Mouse (Mus musculus) hindbrain, embryonic 10.5 days (tissue): Measurements from ENCODE around the gene Slc2a9. TPM values are rescaled to one million over a fixed set of nuclear protein-coding genes. Genes with fewer than 3 reads are reported as not detected.

Experiments used
- DNase-seq: peaks from one replicate; pipeline ENCODE4 v3.0.0-alpha.2; 2017; ENCODE audit warnings: low spot score
- H3K27ac ChIP-seq: fragments of 300-500 bp; sonication (generic); 2 replicates; pipeline ENCODE4 v1.5.1; 2016; ENCODE audit warnings: mild to moderate bottlenecking, moderate library complexity
- H3K27me3 ChIP-seq: fragments of 300-500 bp; sonication (generic); 2 replicates; pipeline ENCODE4 v1.6.1; 2016; ENCODE audit warnings: mild to moderate bottlenecking; ENCODE audit not compliant: poor library complexity, insufficient read depth, severe bottlenecking
- H3K36me3 ChIP-seq: fragments of 300-500 bp; sonication (generic); 2 replicates; pipeline ENCODE4 v1.6.1; 2016; ENCODE audit warnings: mild to moderate bottlenecking, moderate library complexity
- H3K4me1 ChIP-seq: fragments of 300-500 bp; sonication (generic); replicated peaks from 2 replicates; pipeline ENCODE4 v1.6.1; 2016; ENCODE audit warnings: mild to moderate bottlenecking
- H3K4me3 ChIP-seq: fragments of 300-500 bp; sonication (generic); 2 replicates; pipeline ENCODE4 v1.5.1; 2016; ENCODE audit warnings: mild to moderate bottlenecking, moderate library complexity
- H3K9me3 ChIP-seq: fragments of 300-500 bp; sonication (generic); 2 replicates; pipeline ENCODE4 v1.6.1; 2016; ENCODE audit warnings: mild to moderate bottlenecking, moderate library complexity
- WGBS: fragments of 180-500 bp; shearing (Covaris S2); methylation state at CpG from one replicate; pipeline ENCODE4 v1.1.7; 2016; 5-methylcytosine and 5-hydroxymethylcytosine counted together
- polyA plus RNA-seq: library from polyadenylated mRNA; unstranded; fragments of >200 nt; fragmentation: Nextera tagmentation; extraction: Ambion mirVana; gene quantifications from 2 replicates; pipeline ENCODE4 v1.2.1, GENCODE M21; 2016

The Slc2a9 gene
- polyA plus RNA-seq, 1 experiment from 2014 or later, result 0.44 TPM

DNA sequence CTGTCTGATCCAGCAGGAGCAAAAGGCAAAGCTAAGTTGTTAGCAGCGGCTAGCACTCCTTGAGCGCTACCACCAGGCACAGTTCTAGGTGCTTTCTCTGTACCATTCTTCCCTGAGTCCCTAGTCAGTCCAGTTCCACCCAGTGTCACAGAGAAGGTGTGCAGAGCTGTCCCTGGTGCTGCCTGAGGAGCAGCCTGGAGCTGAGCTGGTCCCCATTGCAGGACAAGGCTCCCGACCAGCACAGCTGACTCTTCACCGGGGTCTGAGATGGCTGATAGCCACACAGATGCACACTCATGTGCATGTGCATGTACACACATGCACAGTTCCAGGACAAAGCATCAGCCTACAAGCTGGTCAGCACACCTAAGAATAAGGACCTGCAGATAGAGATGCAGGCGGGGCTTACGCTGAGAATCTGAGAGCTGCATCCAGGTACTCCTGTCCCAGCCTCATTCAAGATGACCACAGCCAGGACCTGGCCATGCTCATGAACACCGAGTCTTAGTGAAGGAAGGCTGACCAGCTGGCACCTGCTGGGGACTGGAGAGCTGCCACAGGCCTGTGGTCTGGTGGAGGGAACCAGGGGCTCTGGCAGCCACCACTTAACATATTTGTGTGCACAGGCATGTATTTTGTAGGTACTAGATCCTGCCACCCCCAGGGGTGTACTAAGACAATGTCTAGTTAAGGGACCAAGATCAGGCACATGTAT lies 25.1 kb downstream of the Slc2a9 start:
- Histone ChIP-seq H3K9me3 (no peaks in the 10 kb centered on the region), H3K4me1 (peaks cover 30% of the 10 kb centered on the region), H3K27ac (no peak overlapping the region), H3K36me3 (no peaks in the 10 kb centered on the region), H3K4me3 (no peak overlapping the region), H3K27me3 (peaks cover 14% of the 10 kb centered on the region)
- DNase-seq, result no peak
- 84% methylated on average over 7 of the region's 7 CpGs for WGBS

GRCm38 (mm10) chr5:38476861-38477565 lies 25.9 kb downstream of the Slc2a9 start:
- peaks cover 29% of the 10 kb centered on the region for H3K4me1 ChIP-seq
- H3K36me3 ChIP-seq, result no peaks in the 10 kb centered on the region
- H3K4me3 ChIP-seq, result no peak overlapping the region
- no peak for DNase-seq
- no peaks in the 10 kb centered on the region for H3K9me3 ChIP-seq
- WGBS, result 89% methylated on average over 25 of the region's 25 CpGs
- H3K27ac ChIP-seq, result no peak overlapping the region
- H3K27me3 ChIP-seq, result peaks cover 6% of the 10 kb centered on the region; the same call in 1 of the 2 replicates

- no peak for DNase-seq
- H3K4me3 ChIP-seq, result no peak overlapping the region
- H3K4me1 ChIP-seq, result no peaks in the 10 kb centered on the region
- no peaks in the 10 kb centered on the region for H3K27me3 ChIP-seq
- 83% methylated on average over 6 of the region's 6 CpGs for WGBS
- H3K27ac ChIP-seq, result no peak overlapping the region; the same call in 1 of the 2 replicates
- H3K36me3 ChIP-seq, result no peaks in the 10 kb centered on the region
- H3K9me3 ChIP-seq, result no peaks in the 10 kb centered on the region
Observed at GRCm38 (mm10) chr5:38470881-38471280, 32.1 kb downstream of the Slc2a9 start.

DNA sequence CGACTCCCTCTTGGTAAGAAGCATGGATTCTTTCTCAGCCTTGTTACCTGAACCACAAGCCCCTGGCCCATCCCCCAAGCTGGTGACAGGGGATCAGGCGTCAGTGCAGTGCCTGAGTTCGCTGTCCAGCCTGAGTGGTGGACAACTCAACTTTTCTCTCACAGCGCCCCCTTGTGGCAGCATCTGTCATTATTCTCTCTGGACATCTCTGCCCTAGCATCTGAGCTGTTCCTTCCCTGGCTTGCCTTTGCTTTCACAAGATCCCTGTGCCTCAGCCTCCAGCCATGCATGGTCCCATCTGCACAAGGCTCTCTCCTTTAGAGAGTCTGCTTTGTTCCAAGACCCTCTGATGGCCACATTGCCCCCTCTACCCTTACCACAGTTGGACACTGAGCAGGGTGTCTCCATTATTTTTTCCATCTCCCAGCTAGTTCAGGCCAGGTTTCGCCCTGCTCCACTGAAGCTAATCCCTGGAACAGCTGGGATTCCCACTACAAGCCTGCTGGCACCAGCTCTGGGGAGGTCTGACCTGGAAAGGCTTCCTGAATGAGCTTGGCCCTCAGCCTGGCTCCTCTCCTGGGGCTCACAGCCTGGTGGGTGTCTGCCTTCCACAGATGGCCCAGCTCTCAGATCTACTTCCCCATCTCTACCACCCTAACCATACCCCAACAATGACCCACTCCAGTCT lies 32.9 kb downstream of the Slc2a9 start:
- no peaks in the 10 kb centered on the region for H3K9me3 ChIP-seq
- H3K36me3 ChIP-seq, result no peaks in the 10 kb centered on the region
- H3K4me1 ChIP-seq, result no peaks in the 10 kb centered on the region
- H3K27ac ChIP-seq, result 0 out of 2 replicates have a peak overlapping the region, but pooled peaks have one; percentile 50
- DNase-seq, result peak; percentile 88
- H3K27me3 ChIP-seq, result no peaks in the 10 kb centered on the region
- 22% methylated on average over 5 of the region's 5 CpGs for WGBS
- H3K4me3 ChIP-seq, result no peak overlapping the region

GRCm38 (mm10) chr5:38466569-38467110 lies 36.3 kb downstream of the Slc2a9 start:
- Histone ChIP-seq H3K4me3 (no peak overlapping the region), H3K9me3 (no peaks in the 10 kb centered on the region), H3K27ac (no peak overlapping the region), H3K4me1 (no peaks in the 10 kb centered on the region), H3K36me3 (no peaks in the 10 kb centered on the region), H3K27me3 (no peaks in the 10 kb centered on the region)
- no peak for DNase-seq
- WGBS, result 84% methylated on average over 5 of the region's 5 CpGs

DNA sequence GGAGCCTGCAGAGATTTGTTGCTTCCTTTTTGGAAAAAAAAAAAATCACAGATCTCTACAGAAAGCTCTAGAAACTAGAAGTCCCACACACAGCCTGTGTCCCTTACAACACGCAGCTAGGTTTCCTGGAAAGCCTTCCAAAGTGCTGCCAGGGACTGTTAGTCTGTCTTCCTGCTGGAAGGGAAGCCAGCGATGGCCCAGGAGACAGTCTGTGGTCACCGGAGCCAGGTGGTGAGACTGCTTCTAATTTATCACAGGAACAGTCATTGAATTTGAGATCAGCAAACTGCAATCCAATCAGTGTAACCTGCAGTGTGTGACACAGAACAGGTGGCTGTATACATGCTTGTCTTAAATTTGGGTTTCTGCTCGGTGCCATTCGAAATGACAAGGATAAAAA lies 41.7 kb downstream of the Slc2a9 start:
- Histone ChIP-seq H3K4me1 (no peaks in the 10 kb centered on the region), H3K27me3 (no peaks in the 10 kb centered on the region), H3K4me3 (no peak overlapping the region), H3K36me3 (no peaks in the 10 kb centered on the region), H3K27ac (no peak overlapping the region), H3K9me3 (no peaks in the 10 kb centered on the region)
- DNase-seq, result no peak
- 86% methylated on average over 5 of the region's 5 CpGs for WGBS

GRCm38 (mm10) chr5:38450936-38451335 lies 52.0 kb downstream of the Slc2a9 start:
- 87% methylated on average over 3 of the region's 3 CpGs for WGBS
- DNase-seq, result no peak
- Histone ChIP-seq H3K9me3 (no peaks in the 10 kb centered on the region), H3K36me3 (no peaks in the 10 kb centered on the region), H3K4me3 (no peak overlapping the region), H3K4me1 (no peaks in the 10 kb centered on the region), H3K27me3 (no peaks in the 10 kb centered on the region), H3K27ac (no peak overlapping the region)

DNA sequence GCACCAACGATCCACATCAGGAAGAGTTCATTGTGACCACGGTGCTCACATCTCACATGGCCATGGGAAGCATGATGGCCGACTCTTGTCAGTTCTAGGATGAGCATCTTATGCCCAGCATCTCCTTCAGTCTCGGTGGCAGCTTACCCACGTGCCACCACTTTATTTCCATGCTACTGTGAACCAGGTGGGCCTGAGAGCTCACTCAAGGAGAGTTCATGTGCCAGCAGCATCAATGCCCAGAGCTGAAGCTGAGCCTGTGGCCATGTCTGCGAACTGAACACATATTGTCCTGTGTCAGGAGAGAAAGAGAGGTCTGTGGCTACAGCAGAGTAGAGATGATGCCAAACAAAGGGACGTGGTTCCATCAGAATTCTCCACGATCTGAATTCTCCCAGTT lies 53.3 kb downstream of the Slc2a9 start:
- DNase-seq, result no peak
- Histone ChIP-seq H3K4me3 (no peak overlapping the region), H3K27me3 (no peaks in the 10 kb centered on the region), H3K4me1 (no peaks in the 10 kb centered on the region), H3K36me3 (no peaks in the 10 kb centered on the region), H3K9me3 (no peaks in the 10 kb centered on the region), H3K27ac (no peak overlapping the region)
- WGBS, result 89% methylated on average over 8 of the region's 8 CpGs

DNA sequence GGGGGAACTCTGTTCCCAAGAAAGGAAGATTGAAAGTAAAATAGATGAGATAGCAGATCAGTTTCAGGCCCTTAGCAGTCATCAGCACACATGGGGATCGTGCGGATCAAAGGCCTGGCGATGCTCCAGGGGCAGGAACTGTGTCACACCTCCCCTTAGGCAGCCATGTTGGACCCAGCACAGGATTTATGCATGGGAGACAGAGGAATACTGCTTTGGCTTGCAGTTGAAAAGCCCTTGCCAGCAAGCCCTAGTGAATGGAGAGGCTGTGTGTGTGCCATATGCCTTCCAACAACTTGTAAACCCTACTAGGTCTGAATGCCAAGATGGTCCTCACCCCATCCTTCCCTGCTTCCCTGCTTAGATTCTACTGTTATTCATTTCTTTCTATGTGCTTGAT lies 54.8 kb downstream of the Slc2a9 start:
- Histone ChIP-seq H3K27me3 (no peaks in the 10 kb centered on the region), H3K27ac (no peak overlapping the region), H3K9me3 (no peaks in the 10 kb centered on the region), H3K4me3 (no peak overlapping the region), H3K4me1 (no peaks in the 10 kb centered on the region), H3K36me3 (no peaks in the 10 kb centered on the region)
- 89% methylated on average over 3 of the region's 3 CpGs for WGBS
- DNase-seq, result no peak

DNA sequence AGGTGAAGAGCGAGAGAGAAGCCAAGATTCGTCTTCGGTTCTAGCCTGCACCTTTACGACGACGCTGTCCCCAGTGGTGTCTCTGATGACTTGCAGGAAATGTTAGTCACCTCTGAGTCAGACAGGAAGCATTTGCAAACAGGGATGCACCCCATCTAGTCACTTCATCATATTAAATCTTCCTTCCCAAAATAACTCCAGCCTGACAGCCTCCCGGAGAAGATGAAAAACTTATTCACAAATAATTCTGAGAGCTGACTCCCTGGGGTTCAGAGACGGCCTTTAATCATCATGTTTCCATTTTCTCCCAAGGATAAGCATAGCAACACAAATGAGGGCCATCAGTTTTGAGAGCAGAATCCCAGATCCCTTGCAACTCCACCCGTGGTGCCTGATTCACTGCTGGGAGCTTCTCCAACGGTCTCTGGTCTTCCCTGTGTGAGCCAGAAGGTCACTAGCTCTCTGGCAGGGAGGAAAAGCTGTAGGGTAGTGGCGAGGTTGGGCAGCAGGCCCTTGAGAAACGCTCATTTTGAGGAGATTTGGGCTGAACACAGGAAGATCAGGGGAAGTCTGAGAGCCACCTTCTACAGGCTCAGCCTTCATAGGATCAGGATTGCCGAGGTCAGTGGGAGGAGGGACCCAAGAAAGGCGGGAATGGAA lies 56.5 kb downstream of the Slc2a9 start:
- no peaks in the 10 kb centered on the region for H3K9me3 ChIP-seq
- H3K4me3 ChIP-seq, result no peak overlapping the region
- no peaks in the 10 kb centered on the region for H3K27me3 ChIP-seq
- H3K4me1 ChIP-seq, result no peaks in the 10 kb centered on the region
- no peak overlapping the region for H3K27ac ChIP-seq
- no peak for DNase-seq
- H3K36me3 ChIP-seq, result no peaks in the 10 kb centered on the region
- 75% methylated on average over 14 of the region's 14 CpGs for WGBS

- H3K4me3 ChIP-seq, result no peak overlapping the region
- H3K36me3 ChIP-seq, result no peaks in the 10 kb centered on the region
- H3K27me3 ChIP-seq, result no peaks in the 10 kb centered on the region
- WGBS, result 80% methylated on average over 10 of the region's 10 CpGs
- H3K9me3 ChIP-seq, result 0 out of 2 replicates have a peak, but pooled peaks cover 5% of the 10 kb centered on the region
- H3K27ac ChIP-seq, result no peak overlapping the region
- H3K4me1 ChIP-seq, result no peaks in the 10 kb centered on the region
- DNase-seq, result no peak
Observed at GRCm38 (mm10) chr5:38441088-38441839, 61.7 kb downstream of the Slc2a9 start.
